Mouse (Mus musculus): ENCODE data around the gene Tprg.

DNA sequence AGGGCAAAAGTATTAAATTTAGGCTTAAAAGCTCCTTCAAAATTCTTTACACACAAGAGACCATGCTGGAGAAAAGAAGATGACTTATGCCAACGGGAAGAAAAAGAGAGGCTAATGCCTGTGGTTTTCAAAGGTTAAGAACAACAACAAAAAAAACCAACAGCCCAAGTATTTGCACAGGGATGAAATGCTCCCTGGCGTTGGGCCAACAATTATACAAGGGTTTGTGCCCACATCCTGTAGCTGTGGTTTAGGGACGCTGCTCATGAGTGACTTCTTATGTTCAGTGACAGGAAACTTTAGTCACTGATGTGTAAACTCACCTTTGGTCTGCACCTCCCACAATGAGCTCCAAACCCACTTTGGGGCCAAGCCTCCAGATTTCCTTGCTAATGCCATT, 139.6 kb downstream of the Tprg start:
- TF ChIP-seq POLR2A (IDR thresholded peaks at IDR 0.05; ENCODE audit: low read depth, low read length) = no peak
- TF ChIP-seq CTCF (IDR thresholded peaks at IDR 0.05; ENCODE audit: borderline replicate concordance, insufficient read depth, low read length) = no peak

All from embryonic fibroblast, embryonic 13.5 days (primary cell).